Mouse (Mus musculus): ENCODE data around the gene Hoxd11.

GRCm38 (mm10) chr2:74731055-74731454 is 51.7 kb downstream of the Hoxd11 start:
- no peak for TF ChIP-seq CTCF (IDR thresholded peaks at IDR 0.05; ENCODE audit: low read depth)
- no peak for TF ChIP-seq EP300 (IDR thresholded peaks at IDR 0.05; ENCODE audit: low read depth)
